Mouse (Mus musculus) liver, embryonic 11.5 days (tissue): ENCODE measurements at regions not wholly inside any gene's neighbourhood (a gene's known extent, or its start where the extent isn't known, plus 50 kb on each side); places are given as distances from the start of the nearest gene placed in this dataset.

ENCODE experiments used
- ATAC-seq: fragments of 200-750 bp; cut with Nextera tagmentation; replicated peaks from 2 replicates; pipeline ENCODE4 v1.8.0; 2017; ENCODE audit warnings: moderate number of reproducible peaks, mild to moderate bottlenecking, moderate TSS enrichment, moderate library complexity; ENCODE audit not compliant: low FRiP score
- DNase-seq: peaks from one replicate; pipeline ENCODE4 v3.0.0-alpha.2; 2017; ENCODE audit warnings: low spot score
- H3K27ac ChIP-seq: fragments of 300-500 bp; sonication (generic); 2 replicates; pipeline ENCODE4 v1.5.1; 2014; ENCODE audit warnings: mild to moderate bottlenecking, low read depth, low read length, control low read depth
- H3K27me3 ChIP-seq: fragments of 300-500 bp; sonication (generic); replicated peaks from 2 replicates; pipeline ENCODE4 v1.6.1; 2014; ENCODE audit warnings: low read length, mixed read lengths; ENCODE audit not compliant: control insufficient read depth, insufficient read depth
- H3K36me3 ChIP-seq: fragments of 300-500 bp; sonication (generic); 2 replicates; pipeline ENCODE4 v1.6.1; 2014; ENCODE audit warnings: mild to moderate bottlenecking, low read length, moderate library complexity, mixed read lengths; ENCODE audit not compliant: control insufficient read depth, insufficient read depth
- H3K4me1 ChIP-seq: fragments of 300-500 bp; sonication (generic); replicated peaks from 2 replicates; pipeline ENCODE4 v1.6.1; 2014; ENCODE audit warnings: low read length, mixed read lengths; ENCODE audit not compliant: control insufficient read depth, insufficient read depth
- H3K4me2 ChIP-seq: fragments of 300-500 bp; sonication (generic); 2 replicates; pipeline ENCODE4 v1.6.1; 2014; ENCODE audit warnings: mild to moderate bottlenecking, control low read depth, moderate library complexity
- H3K4me3 ChIP-seq: fragments of 300-500 bp; sonication (generic); 2 replicates; pipeline ENCODE4 v1.5.1; 2014; ENCODE audit warnings: low read depth, low read length, control low read depth
- H3K9ac ChIP-seq: fragments of 300-500 bp; sonication (generic); 2 replicates; pipeline ENCODE4 v1.6.1; 2014; ENCODE audit warnings: low read depth, low read length, control low read depth
- H3K9me3 ChIP-seq: fragments of 300-500 bp; sonication (generic); 2 replicates; pipeline ENCODE4 v1.6.1; 2016; ENCODE audit warnings: low read length, inconsistent platforms, mixed read lengths; ENCODE audit not compliant: control insufficient read depth
- WGBS: fragments of 180-500 bp; shearing (Covaris S2); extraction: QIAGEN DNeasy Blood & Tissue Kit; methylation state at CpG from one replicate; pipeline ENCODE4 v1.1.7; 2014; 5-methylcytosine and 5-hydroxymethylcytosine counted together

DNA sequence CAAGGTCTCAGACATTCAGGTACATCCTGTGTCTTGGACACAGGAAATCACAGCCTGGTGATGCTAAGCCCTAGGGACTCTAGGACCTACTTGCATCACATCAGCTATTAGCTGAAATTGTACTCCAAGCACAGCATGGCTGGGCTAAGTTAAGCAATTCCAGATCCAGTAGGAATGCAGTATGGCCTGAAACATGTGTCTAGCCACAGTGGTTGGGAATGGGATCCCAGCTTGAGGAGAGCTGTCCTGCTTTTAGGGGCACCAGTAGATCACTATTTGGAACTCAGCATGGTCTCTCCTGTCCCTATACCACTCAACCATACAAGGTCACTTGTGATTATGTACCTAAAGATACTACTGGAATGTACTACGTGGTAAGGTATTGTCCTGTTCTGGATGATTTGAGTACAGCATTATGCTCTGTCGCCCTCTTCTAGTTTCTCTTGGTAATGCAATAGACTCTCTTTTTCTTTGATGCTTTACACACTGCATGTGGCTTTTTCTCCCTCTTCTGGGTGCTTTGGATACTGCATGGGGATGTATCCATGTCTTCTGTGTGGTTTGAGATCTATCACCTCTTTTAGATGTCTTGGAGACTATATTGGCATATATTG is 515.0 kb upstream of the Dsel start:
- 29% methylated on average over 2 of the region's 2 CpGs for WGBS
- H3K4me2 ChIP-seq: no peak overlapping the region
- H3K9ac ChIP-seq: no peak overlapping the region
- DNase-seq (no peak), ATAC-seq (no peak; the same call in 1 of the 2 replicates)
- H3K9me3 ChIP-seq: no peaks in the 10 kb centered on the region
- no peak overlapping the region for H3K4me3 ChIP-seq
- no peaks in the 10 kb centered on the region for H3K4me1 ChIP-seq
- no peaks in the 10 kb centered on the region for H3K27me3 ChIP-seq
- H3K36me3 ChIP-seq: no peaks in the 10 kb centered on the region
- H3K27ac ChIP-seq: no peak overlapping the region

- 15% methylated on average over 2 of the region's 2 CpGs for WGBS
- Histone ChIP-seq H3K27ac (no peak overlapping the region), H3K9me3 (no peaks in the 10 kb centered on the region), H3K9ac (no peak overlapping the region), H3K4me3 (no peak overlapping the region), H3K4me2 (no peak overlapping the region), H3K36me3 (no peaks in the 10 kb centered on the region), H3K4me1 (no peaks in the 10 kb centered on the region), H3K27me3 (no peaks in the 10 kb centered on the region)
- ATAC-seq (no peak), DNase-seq (no peak)
Measured at GRCm38 (mm10) chr1:112378660-112379059, 513.9 kb upstream of the Dsel start.

DNA sequence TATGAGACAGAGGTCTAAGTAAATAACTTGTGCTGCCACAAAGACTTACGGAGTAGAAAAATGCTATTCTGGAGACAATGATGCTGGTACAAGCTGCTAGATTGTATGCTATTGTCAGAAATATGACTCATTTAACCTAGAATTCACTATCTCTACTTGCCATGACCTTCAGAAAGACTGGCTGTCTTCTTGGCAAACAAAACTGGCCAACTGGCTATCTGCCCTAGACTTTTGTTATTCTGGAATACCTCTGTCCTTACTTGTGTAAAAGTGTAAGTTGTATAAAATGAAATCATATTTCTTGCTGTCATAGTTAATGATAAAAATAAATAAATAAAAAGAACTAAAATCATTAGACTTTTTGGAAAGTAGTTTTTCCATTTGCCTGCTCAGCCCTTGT is 491.1 kb upstream of the Dsel start:
- Histone ChIP-seq H3K9me3 (no peaks in the 10 kb centered on the region), H3K9ac (no peak overlapping the region), H3K27ac (no peak overlapping the region), H3K36me3 (no peaks in the 10 kb centered on the region), H3K4me1 (no peaks in the 10 kb centered on the region), H3K4me2 (no peak overlapping the region), H3K27me3 (no peaks in the 10 kb centered on the region), H3K4me3 (no peak overlapping the region)
- WGBS: 88% methylated on average over 1 of the region's 1 CpGs
- DNase-seq: no peak
- no peak for ATAC-seq
